Mouse (Mus musculus): ENCODE results near the gene Zfp385c.

DNA sequence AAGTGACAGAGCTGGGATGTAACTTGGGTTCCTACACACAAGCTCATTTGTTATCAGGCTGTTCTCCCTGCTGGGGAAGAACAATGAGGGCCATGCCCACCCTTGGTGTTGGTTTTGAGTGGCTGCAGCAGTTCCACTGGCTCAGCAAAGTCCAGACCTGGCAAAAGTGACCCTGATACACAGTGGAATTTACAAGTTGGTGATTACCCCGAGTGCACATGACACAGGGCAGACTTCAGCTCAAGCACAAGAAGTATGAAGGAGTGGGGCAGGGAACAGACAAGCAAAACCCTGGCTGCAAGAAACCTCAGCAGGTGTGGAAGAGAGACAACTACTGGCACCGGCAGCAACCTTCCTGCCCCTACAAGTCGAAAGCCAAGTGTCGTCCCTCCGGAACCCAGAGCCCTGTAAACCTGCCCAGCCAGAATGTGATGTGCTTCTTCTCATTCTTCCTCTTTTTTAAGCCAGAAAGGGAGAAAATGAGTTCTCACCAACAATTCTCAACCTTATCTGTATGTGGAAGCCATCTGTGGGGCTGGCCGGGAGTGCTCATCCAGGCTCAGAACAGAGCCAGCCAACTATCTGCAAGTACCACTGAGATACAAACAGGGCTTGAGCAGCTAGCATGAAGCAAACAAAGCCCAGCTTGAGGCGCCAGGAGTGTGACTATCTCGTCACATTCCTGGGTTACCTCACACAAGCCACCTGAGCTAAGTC, 29.7 kb upstream of the Zfp385c start:
- TF ChIP-seq GATA1 (IDR thresholded peaks at IDR 0.05; ENCODE audit: borderline replicate concordance, low read length): no peak
- TF ChIP-seq FLI1 (IDR thresholded peaks at IDR 0.05; ENCODE audit: low read length): no peak
